Mouse (Mus musculus) lung, adult 2 months (tissue): ENCODE measurements around the gene Fkbp8. TPM values are rescaled to one million over a fixed set of nuclear protein-coding genes. Genes with fewer than 3 reads are reported as not detected.

Source experiments
- DNase-seq: peaks from one replicate; pipeline ENCODE4 v3.0.0; 2022
- H3K4me1 ChIP-seq: fragments of 200-500 bp; 2 replicates; pipeline ENCODE4 v1.6.1; 2011; ENCODE audit warnings: low read length; ENCODE audit not compliant: control insufficient read depth, insufficient read depth
- H3K4me3 ChIP-seq: fragments of 200-500 bp; replicated peaks from 2 replicates; pipeline ENCODE3; 2011; ENCODE audit warnings: low read depth, mild to moderate bottlenecking, control low read depth, low read length; ENCODE audit errors: extremely low read depth
- CTCF ChIP-seq: fragments of 200-500 bp; IDR thresholded peaks from 2 replicates; pipeline ENCODE4 v1.5.1; 2011; ENCODE audit warnings: mild to moderate bottlenecking, low read length, control low read depth; ENCODE audit not compliant: insufficient read depth
- POLR2A ChIP-seq: fragments of 200-500 bp; IDR thresholded peaks from 2 replicates; pipeline ENCODE4 v1.6.1; 2011; ENCODE audit warnings: low read depth, mild to moderate bottlenecking, control low read depth, low read length, borderline replicate concordance; ENCODE audit errors: extremely low read depth
- WGBS: fragments of 180-500 bp; shearing (Covaris S2); methylation state at CpG from one replicate; pipeline ENCODE4 v1.1.7; 2018; 5-methylcytosine and 5-hydroxymethylcytosine counted together
- polyA plus RNA-seq: library from polyadenylated mRNA; depleted of rRNA; stranded (reverse); fragments of >200 nt; gene quantifications from 2 replicates; pipeline ENCODE4 v1.2.3, GENCODE M21; 2012

Gene Fkbp8
- polyA plus RNA-seq, 1 experiment, result 361 TPM

DNA sequence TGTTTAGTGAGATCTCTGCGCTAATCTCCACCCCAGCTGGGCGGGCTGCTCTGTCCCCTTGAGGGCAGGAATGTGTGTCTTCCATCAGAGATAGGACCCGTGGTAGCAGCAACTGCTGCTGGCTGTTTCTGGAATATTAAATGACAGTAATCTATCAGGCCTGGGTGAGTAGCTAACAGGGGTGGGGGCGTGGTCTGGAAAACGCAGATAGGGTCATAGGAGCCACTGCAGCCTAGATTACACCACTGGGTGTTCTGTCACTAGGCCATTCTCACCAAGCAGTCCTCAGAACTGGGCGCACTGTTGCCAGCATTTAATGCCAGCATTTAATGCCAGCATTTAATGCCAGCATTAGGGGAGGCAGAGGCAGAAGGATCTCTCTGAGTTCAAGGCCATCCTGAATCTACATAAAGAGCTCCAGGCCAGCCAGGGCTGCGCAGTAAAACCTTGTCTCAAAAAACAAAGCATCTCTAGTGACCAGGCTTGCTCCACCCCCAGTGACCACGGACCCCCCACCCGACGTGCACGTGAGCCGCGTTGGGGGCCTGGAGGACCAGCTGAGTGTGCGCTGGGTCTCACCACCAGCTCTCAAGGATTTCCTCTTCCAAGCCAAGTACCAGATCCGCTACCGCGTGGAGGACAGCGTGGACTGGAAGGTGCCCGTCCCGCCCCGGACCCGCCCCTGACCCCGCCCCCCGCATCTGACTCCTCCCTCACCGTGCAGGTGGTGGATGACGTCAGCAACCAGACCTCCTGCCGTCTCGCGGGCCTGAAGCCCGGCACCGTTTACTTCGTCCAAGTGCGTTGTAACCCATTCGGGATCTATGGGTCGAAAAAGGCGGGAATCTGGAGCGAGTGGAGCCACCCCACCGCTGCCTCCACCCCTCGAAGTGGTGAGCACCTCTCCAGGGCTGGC, 26.9 kb upstream of the Fkbp8 start:
- peak; percentile 37 for DNase-seq
- Histone ChIP-seq H3K4me1 (peaks cover 4% of the 10 kb centered on the region; the same call in 1 of the 2 replicates), H3K4me3 (no peak overlapping the region)
- WGBS, result 15% methylated on average over 39 of the region's 39 CpGs
- TF ChIP-seq CTCF, result no peak
- no peak for TF ChIP-seq POLR2A

DNA sequence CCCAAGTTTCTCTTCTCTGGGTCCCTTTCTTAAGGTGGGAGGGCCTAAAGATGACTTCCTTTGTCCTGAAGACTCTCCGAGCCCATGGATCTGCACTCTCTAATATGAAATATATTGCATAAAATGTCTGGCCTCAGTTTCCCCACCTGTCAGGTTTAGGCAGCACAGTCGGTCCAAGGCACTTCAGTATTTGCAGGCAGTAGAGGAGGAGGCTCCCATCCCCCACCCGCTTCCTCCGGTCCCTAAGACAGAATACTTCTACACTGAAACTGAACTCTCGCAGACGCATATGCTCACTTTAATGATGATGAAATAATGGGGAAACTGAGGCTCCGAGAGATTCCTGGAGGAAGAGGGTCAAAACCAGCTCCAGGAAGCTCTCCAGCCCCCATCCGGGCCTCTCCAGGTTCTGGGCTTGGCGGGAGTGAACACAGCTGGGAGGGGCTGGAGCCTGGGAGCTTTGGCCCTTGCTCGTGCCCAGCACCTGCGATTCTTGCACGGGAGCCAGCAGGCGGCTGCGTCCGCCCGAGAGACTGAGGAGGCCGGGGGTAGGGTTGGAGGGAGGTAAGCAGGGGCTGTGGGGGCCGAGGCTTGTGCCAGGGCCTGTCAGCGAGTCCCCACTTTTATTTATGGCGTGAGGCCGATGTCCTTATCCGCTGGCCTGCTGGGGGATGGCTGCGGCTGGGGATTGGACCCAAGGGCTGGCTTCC, 25.5 kb upstream of the Fkbp8 start:
- TF ChIP-seq CTCF (no peak), POLR2A (no peak)
- H3K4me3 ChIP-seq, result no peak overlapping the region
- WGBS, result 29% methylated on average over 23 of the region's 23 CpGs
- no peak for DNase-seq
- peaks cover 11% of the 10 kb centered on the region for H3K4me1 ChIP-seq

DNA sequence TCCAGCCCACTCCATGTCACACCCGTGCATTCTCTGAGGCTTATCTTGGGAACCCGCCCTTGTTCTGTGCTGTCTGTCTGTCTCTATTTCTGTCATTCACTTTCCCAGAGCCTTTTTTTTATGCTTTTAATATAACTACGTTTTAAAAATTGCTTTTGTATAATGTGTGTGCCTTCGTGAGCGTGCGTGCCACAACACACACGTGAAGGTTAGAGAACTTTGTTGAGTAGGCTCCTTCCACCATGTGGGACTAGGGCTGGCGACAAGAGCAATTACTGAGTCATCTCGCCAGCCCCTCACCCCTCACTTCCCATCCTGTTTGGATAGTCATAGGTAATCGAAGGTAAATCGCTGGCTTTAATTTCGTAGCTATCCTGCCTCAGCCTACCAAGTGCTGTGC, 25.0 kb upstream of the Fkbp8 start:
- peaks cover 11% of the 10 kb centered on the region for H3K4me1 ChIP-seq
- 56% methylated on average over 12 of the region's 12 CpGs for WGBS
- DNase-seq, result no peak
- no peak overlapping the region for H3K4me3 ChIP-seq
- TF ChIP-seq POLR2A (no peak), CTCF (no peak)

DNA sequence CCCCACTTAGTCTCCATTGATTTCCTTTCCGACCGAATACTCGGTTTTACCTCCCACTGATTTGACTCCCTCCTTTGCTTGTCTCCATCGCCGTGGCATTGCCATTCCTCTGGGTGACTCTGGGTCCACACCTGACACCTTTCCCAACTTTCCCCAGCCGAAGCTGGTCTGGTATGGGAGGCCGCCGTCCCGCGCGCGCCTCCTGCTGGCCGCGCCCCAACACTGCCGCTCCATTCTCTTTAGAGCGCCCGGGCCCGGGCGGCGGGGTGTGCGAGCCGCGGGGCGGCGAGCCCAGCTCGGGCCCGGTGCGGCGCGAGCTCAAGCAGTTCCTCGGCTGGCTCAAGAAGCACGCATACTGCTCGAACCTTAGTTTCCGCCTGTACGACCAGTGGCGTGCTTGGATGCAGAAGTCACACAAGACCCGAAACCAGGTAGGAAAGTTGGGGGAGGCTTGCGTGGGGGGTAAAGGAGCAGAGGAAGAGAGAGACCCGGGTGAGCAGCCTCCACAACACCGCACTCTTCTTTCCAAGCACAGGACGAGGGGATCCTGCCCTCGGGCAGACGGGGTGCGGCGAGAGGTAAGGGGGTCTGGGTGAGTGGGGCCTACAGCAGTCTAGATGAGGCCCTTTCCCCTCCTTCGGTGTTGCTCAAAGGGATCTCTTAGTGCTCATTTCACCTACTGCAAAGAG, 24.3 kb upstream of the Fkbp8 start:
- 19% methylated on average over 46 of the region's 46 CpGs for WGBS
- no peak for TF ChIP-seq POLR2A
- peak; percentile 47 for TF ChIP-seq CTCF
- Histone ChIP-seq H3K4me3 (no peak overlapping the region), H3K4me1 (peaks cover 11% of the 10 kb centered on the region)
- DNase-seq, result peak; percentile 59

DNA sequence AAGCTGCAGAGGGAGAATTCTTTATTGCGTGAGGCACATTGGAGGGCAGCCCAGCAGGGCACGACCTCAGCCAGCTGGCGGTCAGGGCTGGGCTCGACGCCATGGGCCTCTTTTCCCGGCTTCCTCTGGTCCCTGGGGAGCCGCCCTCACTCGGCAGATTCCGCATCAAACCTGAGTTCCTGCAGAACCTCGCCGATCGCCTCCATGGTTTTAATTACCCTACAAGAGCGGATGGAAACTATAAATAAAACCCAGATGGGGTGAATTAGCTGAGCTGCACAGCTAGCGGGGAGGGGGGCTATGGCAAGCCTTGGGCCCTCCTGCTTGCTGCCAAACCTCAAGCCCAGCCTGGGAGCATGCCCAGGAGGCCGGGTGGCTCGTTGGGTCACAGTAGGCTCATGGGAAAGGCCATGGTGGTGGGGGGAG, 23.2 kb upstream of the Fkbp8 start:
- WGBS, result 66% methylated on average over 16 of the region's 16 CpGs
- peak; percentile 39 for DNase-seq

DNA sequence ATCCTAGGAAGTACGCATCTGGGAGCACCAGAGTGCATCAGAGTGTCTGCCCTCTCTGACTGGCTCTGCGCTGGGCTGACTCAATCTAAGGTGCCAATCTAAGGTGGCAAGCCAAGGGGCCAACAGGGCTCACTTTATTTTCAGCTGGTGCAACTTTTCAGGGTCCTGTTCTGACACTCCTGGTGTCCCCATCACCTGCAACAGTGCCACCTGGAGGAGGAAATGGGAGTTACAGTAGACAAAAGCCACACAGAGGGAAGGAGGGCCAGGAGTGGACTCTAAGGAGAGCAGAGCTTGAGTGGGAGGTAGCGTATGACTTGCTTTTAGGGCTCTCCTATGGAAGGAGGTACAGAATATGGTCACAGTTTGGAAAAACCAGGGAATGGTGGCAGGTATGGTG, 22.7 kb upstream of the Fkbp8 start:
- 78% methylated on average over 3 of the region's 3 CpGs for WGBS
- no peak for TF ChIP-seq POLR2A
- peak; percentile 81 for TF ChIP-seq CTCF
- Histone ChIP-seq H3K4me1 (peaks cover 17% of the 10 kb centered on the region), H3K4me3 (no peak overlapping the region)
- peak; percentile 78 for DNase-seq

More for the DNA sequence above, 23.2 kb upstream of the Fkbp8 start:
- no peak overlapping the region for H3K4me3 ChIP-seq
- peaks cover 17% of the 10 kb centered on the region for H3K4me1 ChIP-seq
- no peak for TF ChIP-seq CTCF
- TF ChIP-seq POLR2A, result no peak

DNA sequence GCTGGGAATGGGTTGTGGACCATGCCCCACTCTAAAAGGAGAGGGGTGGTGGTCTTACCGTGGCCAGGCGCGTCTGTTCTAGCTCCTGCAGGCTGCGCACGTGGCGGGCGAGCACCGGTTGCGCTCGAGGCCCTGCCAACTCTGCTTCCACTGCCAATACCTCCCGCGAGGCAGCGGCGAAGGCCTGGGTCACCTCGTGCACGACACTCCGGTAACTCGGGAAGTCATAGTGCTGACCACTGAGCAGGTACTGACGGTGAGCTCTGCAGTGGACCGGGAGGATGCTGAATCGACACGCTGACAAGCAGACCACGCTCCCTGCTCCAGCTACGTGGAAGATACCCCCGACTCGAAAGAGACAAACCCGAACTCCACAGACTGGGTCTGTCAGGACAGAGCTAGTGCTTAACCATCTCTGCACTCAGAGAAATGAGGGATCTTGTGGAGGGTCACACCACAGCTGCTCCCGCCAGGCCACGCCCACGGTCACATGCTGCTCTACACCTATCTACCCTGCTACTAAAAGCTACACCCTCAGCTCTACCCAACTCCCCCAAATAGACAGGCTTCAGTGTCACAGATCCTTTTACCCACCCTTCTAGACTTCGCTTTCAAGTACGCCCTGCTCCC, 21.7 kb upstream of the Fkbp8 start:
- DNase-seq, result no peak
- Histone ChIP-seq H3K4me1 (peaks cover 17% of the 10 kb centered on the region), H3K4me3 (peak overlapping the region; percentile 51)
- no peak for TF ChIP-seq CTCF
- TF ChIP-seq POLR2A, result no peak
- WGBS, result 30% methylated on average over 32 of the region's 32 CpGs

DNA sequence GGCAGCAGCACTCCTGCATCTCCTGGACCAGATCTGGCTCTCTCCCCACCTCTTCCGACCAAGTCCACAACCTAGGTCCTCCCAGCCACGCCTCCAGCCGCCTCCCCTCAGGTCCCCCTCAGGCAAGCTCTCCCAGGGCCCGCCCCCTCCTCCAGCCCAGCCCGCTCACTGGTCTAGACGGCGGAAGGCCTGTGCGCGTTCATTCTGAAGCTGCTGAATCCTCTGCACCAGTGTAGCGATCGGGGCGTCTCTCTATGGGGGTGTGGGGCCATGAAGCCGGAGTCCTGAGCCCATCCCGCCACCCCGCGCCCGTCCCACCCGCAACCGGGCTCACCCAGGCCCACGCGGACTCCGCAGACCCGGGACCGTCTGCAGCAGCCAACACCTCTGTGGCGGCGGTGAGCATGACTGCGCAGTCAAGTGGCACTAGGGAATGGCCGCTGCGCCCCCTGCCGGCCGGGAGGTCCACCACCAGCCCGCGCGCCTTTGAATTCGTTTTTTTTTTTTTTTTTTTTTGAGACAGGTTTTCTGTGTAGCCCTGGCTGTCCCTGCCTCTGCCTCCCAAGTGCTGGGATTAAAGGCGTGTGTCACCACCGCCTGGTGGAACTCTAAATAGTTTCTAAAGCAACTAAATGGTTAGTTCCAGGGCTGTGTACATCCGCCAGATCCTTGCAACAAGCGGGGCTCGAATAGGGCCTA, 21.0 kb upstream of the Fkbp8 start, which contains the start of gene Rex1bd:
Rex1bd (minus strand) TSS at position 425 of the 699 bp plus-strand sequence.
- Histone ChIP-seq H3K4me3 (peak within 1 kb of the TSS; percentile 51), H3K4me1 (peaks cover 19% of the 10 kb centered on the region)
- DNase-seq, result peak; percentile 93
- WGBS, result 5% methylated on average over 40 of the region's 40 CpGs
- TF ChIP-seq CTCF (peak; percentile 43; the same call in 1 of the 2 replicates), POLR2A (peak; percentile 52; the same call in 1 of the 2 replicates)

DNA sequence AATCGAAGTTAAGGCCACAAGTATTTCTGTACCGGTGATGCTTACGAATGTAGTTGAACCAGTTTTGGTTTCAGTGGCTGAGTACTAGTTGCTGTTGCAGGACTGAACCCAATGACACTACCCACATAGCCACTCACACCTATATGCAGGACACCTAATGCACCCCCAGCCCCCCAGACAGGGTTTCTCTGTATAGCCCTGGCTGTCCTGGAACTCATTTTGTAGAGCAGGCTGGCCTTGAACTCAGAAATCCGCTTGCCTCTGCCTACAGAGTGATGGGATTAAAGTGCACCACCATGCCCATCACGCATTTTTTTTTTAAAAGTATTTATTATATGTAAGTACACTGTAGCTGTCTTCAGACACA, 20.5 kb upstream of the Fkbp8 start:
- Histone ChIP-seq H3K4me3 (no peak overlapping the region), H3K4me1 (peaks cover 19% of the 10 kb centered on the region)
- DNase-seq, result no peak
- 66% methylated on average over 5 of the region's 5 CpGs for WGBS
- TF ChIP-seq POLR2A (no peak), CTCF (no peak)
